In the genomic region with DNA sequence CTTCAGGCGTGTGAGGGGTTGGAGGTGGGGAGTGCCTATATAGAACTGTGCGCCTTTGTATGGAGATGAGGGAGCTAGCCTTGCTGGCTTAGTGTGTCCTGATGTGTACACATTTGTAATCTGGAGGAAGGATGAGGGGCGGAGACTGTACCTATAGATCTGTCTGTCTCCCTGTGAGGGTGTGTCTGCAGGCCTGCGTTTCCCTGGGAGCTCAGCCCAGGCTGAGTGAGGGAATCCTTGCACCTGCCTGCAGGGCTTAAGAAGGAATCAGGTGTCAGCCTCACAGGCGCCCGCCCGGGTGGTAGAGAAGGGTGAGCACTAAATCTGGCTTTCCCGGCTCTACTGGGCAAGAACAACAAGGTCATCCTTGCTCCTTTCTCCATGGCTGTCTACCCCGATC, we compare ENCODE assay signal across 8 mouse cellular contexts. TPM values are rescaled to one million over a fixed set of nuclear protein-coding genes. Genes with fewer than 3 reads are reported as not detected.
DNase-seq lines count a peak whose midpoint lies in the region; ATAC-seq and TF ChIP-seq lines count a peak whose summit lies in the region.

No protein-coding gene starts in this region.

- H3K4me2 ChIP-seq in lung, embryonic 14.5 days, result no peak overlapping the region
- H3K4me2 ChIP-seq in heart, postnatal 0 days (ENCODE audit: low read depth, low read length), result peak overlapping the region; percentile 41
- peak overlapping the region; percentile 39 for H3K4me2 ChIP-seq in stomach, postnatal 0 days (replicated peaks; ENCODE audit: low read depth)

- H3K36me3 ChIP-seq in lung, embryonic 14.5 days (ENCODE audit: insufficient read depth), result 0 out of 2 replicates have a peak, but pooled peaks cover 14% of the 10 kb centered on the region
- H3K36me3 ChIP-seq in heart, postnatal 0 days (replicated peaks; ENCODE audit: control insufficient read depth, insufficient read depth, low read length), result no peaks in the 10 kb centered on the region
- H3K36me3 ChIP-seq in stomach, postnatal 0 days (ENCODE audit: control insufficient read depth, insufficient read depth, low read length), result no peaks in the 10 kb centered on the region

- no peaks in the 10 kb centered on the region for H3K9me3 ChIP-seq in lung, embryonic 14.5 days (ENCODE audit: low read depth, low read length)
- H3K9me3 ChIP-seq in heart, postnatal 0 days (replicated peaks; ENCODE audit: control insufficient read depth, low read length), result no peaks in the 10 kb centered on the region
- H3K9me3 ChIP-seq in stomach, postnatal 0 days (ENCODE audit: control insufficient read depth, low read length), result no peaks in the 10 kb centered on the region

- H3K4me3 ChIP-seq in lung, embryonic 14.5 days (ENCODE audit: low read depth, low read length), result no peak overlapping the region
- H3K4me3 ChIP-seq in heart, postnatal 0 days (ENCODE audit: low read depth, low read length), result 0 out of 2 replicates have a peak overlapping the region, but pooled peaks have one; percentile 11
- H3K4me3 ChIP-seq in stomach, postnatal 0 days (ENCODE audit: low read depth, low read length), result peak overlapping the region; percentile 5; the same call in 1 of the 2 replicates

- DNase-seq in heart, adult 11 months, result peak; percentile 91
- DNase-seq in heart, postnatal 14 days, result no peak
- DNase-seq in lung, embryonic 14.5 days, result no peak
- DNase-seq in lung, postnatal 25 days (ENCODE audit: low spot score), result no peak
- no peak for DNase-seq in heart, postnatal 0 days (ENCODE audit: low spot score)
- DNase-seq in stomach, postnatal 0 days (ENCODE audit: low spot score), result peak; percentile 44
- DNase-seq in layer of hippocampus, adult 18-20 months (ENCODE audit: low spot score in 2 of 2), result no peak
- no peak for DNase-seq in adrenal gland, adult 2 months

- 0 out of 2 replicates have a peak, but pooled peaks have one; percentile 26 for ATAC-seq in lung, embryonic 14.5 days (ENCODE audit: insufficient read depth)
- peak; percentile 28; the same call in 1 of the 2 replicates for ATAC-seq in heart, postnatal 0 days (ENCODE audit: insufficient read depth, low read depth)
- peak; percentile 54 for ATAC-seq in stomach, postnatal 0 days (ENCODE audit: low FRiP score, low TSS enrichment)

- 52% methylated on average over 9 of the region's 9 CpGs for WGBS in lung, embryonic 14.5 days
- WGBS in heart, postnatal 0 days, result 60% methylated on average over 9 of the region's 9 CpGs
- WGBS in stomach, postnatal 0 days, result 43% methylated on average over 9 of the region's 9 CpGs

- no peak overlapping the region for H3K9ac ChIP-seq in lung, embryonic 14.5 days
- peak overlapping the region; percentile 40; the same call in 1 of the 2 replicates for H3K9ac ChIP-seq in heart, postnatal 0 days (replicated peaks; ENCODE audit: low read depth, low read length)
- H3K9ac ChIP-seq in stomach, postnatal 0 days (ENCODE audit: low read length), result peak overlapping the region; percentile 18

- H3K27ac ChIP-seq in lung, embryonic 14.5 days (ENCODE audit: low read depth), result peak overlapping the region; percentile 73; the same call in 1 of the 2 replicates
- H3K27ac ChIP-seq in heart, postnatal 0 days (ENCODE audit: low read depth), result peak overlapping the region; percentile 85
- peak overlapping the region; percentile 81 for H3K27ac ChIP-seq in stomach, postnatal 0 days (replicated peaks)

- H3K27me3 ChIP-seq in lung, embryonic 14.5 days (ENCODE audit: insufficient read depth, low read length), result no peaks in the 10 kb centered on the region
- H3K27me3 ChIP-seq in heart, postnatal 0 days (ENCODE audit: control insufficient read depth, insufficient read depth, low read length), result no peaks in the 10 kb centered on the region
- no peaks in the 10 kb centered on the region for H3K27me3 ChIP-seq in stomach, postnatal 0 days (ENCODE audit: control insufficient read depth, insufficient read depth, low read length)

- intact Hi-C loops in heart, postnatal 14 days (cut with DNase I), result loop anchor here (5.0 kb wide), 1 partner anchor 182 kb away; no protein-coding TSS in a partner anchor

- TF ChIP-seq EP300 in heart, postnatal 0 days (IDR thresholded peaks at IDR 0.05; ENCODE audit: low read depth), result no peak
- no peak for TF ChIP-seq EP300 in stomach, postnatal 0 days (optimal IDR thresholded peaks at IDR 0.05)

- H3K4me1 ChIP-seq in lung, embryonic 14.5 days (ENCODE audit: insufficient read depth), result 0 out of 2 replicates have a peak, but pooled peaks cover 5% of the 10 kb centered on the region
- peaks cover 10% of the 10 kb centered on the region; the same call in 1 of the 2 replicates for H3K4me1 ChIP-seq in heart, postnatal 0 days (ENCODE audit: control insufficient read depth, insufficient read depth)
- H3K4me1 ChIP-seq in stomach, postnatal 0 days (replicated peaks; ENCODE audit: control insufficient read depth, insufficient read depth), result no peaks in the 10 kb centered on the region

- TF ChIP-seq CTCF in lung, embryonic 14.5 days (IDR thresholded peaks at IDR 0.05; ENCODE audit: low read depth), result no peak
- TF ChIP-seq CTCF in heart, postnatal 0 days (IDR thresholded peaks at IDR 0.05; ENCODE audit: low read depth), result no peak
- TF ChIP-seq CTCF in stomach, postnatal 0 days (IDR thresholded peaks at IDR 0.05; ENCODE audit: low read depth), result no peak

RNA-seq across cellular contexts. Expression of gene Mustn1, which starts 0.8 kb away (rescaled TPM):
- total RNA-seq in heart, postnatal 14 days (2021), result 10 to 100 TPM; 10.7 to 13.5 TPM
- polyA plus RNA-seq in lung, embryonic 14.5 days (2014; fragmentation: Nextera tagmentation; extraction: Ambion mirVana), result 3.8 and 5.1 TPM in 2 replicates
- 3.7 and 10.3 TPM in 2 replicates for total RNA-seq in heart, postnatal 0 days (2014; rRNA removed; ENCODE audit: low replicate concordance)
- polyA plus RNA-seq in heart, postnatal 0 days (2015; fragmentation: Nextera tagmentation; extraction: Ambion mirVana), result 6.8 and 7.2 TPM in 2 replicates
- 29.2 and 32.3 TPM in 2 replicates for polyA plus RNA-seq in stomach, postnatal 0 days (2015; fragmentation: Nextera tagmentation; extraction: Ambion mirVana)
- 1 to 10 TPM in 1 of 2 experiments, under 1 TPM in 1; 0.89 to 1.8 TPM for total RNA-seq in layer of hippocampus, adult 18-20 months (2021)
- 1 to 10 TPM; 1.8 to 5.3 TPM for total RNA-seq in adrenal gland, adult 2 months (2021)
- 3.6 and 3.8 TPM in 2 replicates for polyA plus RNA-seq in adrenal gland, adult 2 months (2012; rRNA removed)

RNA-seq across cellular contexts. Expression of gene Itih4, which starts 6.5 kb away (rescaled TPM):
- 1 to 10 TPM; 2.7 to 6.5 TPM for total RNA-seq in heart, postnatal 14 days (2021)
- polyA plus RNA-seq in lung, embryonic 14.5 days (2014; fragmentation: Nextera tagmentation; extraction: Ambion mirVana), result not detected in 2 replicates
- total RNA-seq in heart, postnatal 0 days (2014; rRNA removed; ENCODE audit: low replicate concordance), result 2.2 and 2.5 TPM in 2 replicates
- 0.61 and 1.0 TPM in 2 replicates for polyA plus RNA-seq in heart, postnatal 0 days (2015; fragmentation: Nextera tagmentation; extraction: Ambion mirVana)
- 1.2 and 2.4 TPM in 2 replicates for polyA plus RNA-seq in stomach, postnatal 0 days (2015; fragmentation: Nextera tagmentation; extraction: Ambion mirVana)
- total RNA-seq in layer of hippocampus, adult 18-20 months (2021), result under 1 TPM in 1 of 2 experiments, not detected in 1; 0.15 TPM
- 10 to 100 TPM in 1 of 2 experiments, 1 to 10 TPM in 1; 6.2 to 12.7 TPM for total RNA-seq in adrenal gland, adult 2 months (2021)
- polyA plus RNA-seq in adrenal gland, adult 2 months (2012; rRNA removed), result 0.64 and 0.88 TPM in 2 replicates

RNA-seq across cellular contexts. Expression of gene Itih3, which starts 43.8 kb away (rescaled TPM):
- total RNA-seq in heart, postnatal 14 days (2021), result under 1 TPM; 0.39 to 0.81 TPM
- polyA plus RNA-seq in lung, embryonic 14.5 days (2014; fragmentation: Nextera tagmentation; extraction: Ambion mirVana), result 0.31 and 0.71 TPM in 2 replicates
- total RNA-seq in heart, postnatal 0 days (2014; rRNA removed; ENCODE audit: low replicate concordance), result 0.66 and 2.4 TPM in 2 replicates
- 0.49 and 0.72 TPM in 2 replicates for polyA plus RNA-seq in heart, postnatal 0 days (2015; fragmentation: Nextera tagmentation; extraction: Ambion mirVana)
- polyA plus RNA-seq in stomach, postnatal 0 days (2015; fragmentation: Nextera tagmentation; extraction: Ambion mirVana), result 2.1 and 5.1 TPM in 2 replicates
- total RNA-seq in layer of hippocampus, adult 18-20 months (2021), result 10 to 100 TPM; 25.6 to 31.0 TPM
- total RNA-seq in adrenal gland, adult 2 months (2021), result 1 to 10 TPM in 1 of 2 experiments, under 1 TPM in 1; 0.97 to 2.5 TPM
- 0.18 and 0.19 TPM in 2 replicates for polyA plus RNA-seq in adrenal gland, adult 2 months (2012; rRNA removed)

RNA-seq across cellular contexts. Expression of gene Tmem110, which starts 54.4 kb away (rescaled TPM):
- 1 to 10 TPM; 7.6 to 7.7 TPM for total RNA-seq in heart, postnatal 14 days (2021)
- 32.2 and 33.7 TPM in 2 replicates for polyA plus RNA-seq in lung, embryonic 14.5 days (2014; fragmentation: Nextera tagmentation; extraction: Ambion mirVana)
- total RNA-seq in heart, postnatal 0 days (2014; rRNA removed; ENCODE audit: low replicate concordance), result 4.7 and 9.5 TPM in 2 replicates
- polyA plus RNA-seq in heart, postnatal 0 days (2015; fragmentation: Nextera tagmentation; extraction: Ambion mirVana), result 9.2 and 9.9 TPM in 2 replicates
- polyA plus RNA-seq in stomach, postnatal 0 days (2015; fragmentation: Nextera tagmentation; extraction: Ambion mirVana), result 22.2 and 24.0 TPM in 2 replicates
- 10 to 100 TPM; 18.5 to 20.6 TPM for total RNA-seq in layer of hippocampus, adult 18-20 months (2021)
- total RNA-seq in adrenal gland, adult 2 months (2021), result 10 to 100 TPM; 16.0 to 24.6 TPM
- polyA plus RNA-seq in adrenal gland, adult 2 months (2012; rRNA removed), result 21.6 and 22.1 TPM in 2 replicates

Comparison
In these comparisons a context has a peak if more than half of its experiments do, and no peak if none do; other contexts are left out.
1. DNase-seq: peak in heart, adult 11 months (single experiment) and stomach, postnatal 0 days (single experiment); none in heart, postnatal 14 days (0 of 2), lung, embryonic 14.5 days (single experiment), lung, postnatal 25 days (single experiment), heart, postnatal 0 days (single experiment), layer of hippocampus, adult 18-20 months (0 of 2) and adrenal gland, adult 2 months (single experiment).
2. Peak in every context shown above with its lines, with median percentiles within 50 percentile points of each other: ATAC-seq and H3K27ac ChIP-seq.